Comparison of ENCODE assay signal across 8 mouse cellular contexts in the genomic region with DNA sequence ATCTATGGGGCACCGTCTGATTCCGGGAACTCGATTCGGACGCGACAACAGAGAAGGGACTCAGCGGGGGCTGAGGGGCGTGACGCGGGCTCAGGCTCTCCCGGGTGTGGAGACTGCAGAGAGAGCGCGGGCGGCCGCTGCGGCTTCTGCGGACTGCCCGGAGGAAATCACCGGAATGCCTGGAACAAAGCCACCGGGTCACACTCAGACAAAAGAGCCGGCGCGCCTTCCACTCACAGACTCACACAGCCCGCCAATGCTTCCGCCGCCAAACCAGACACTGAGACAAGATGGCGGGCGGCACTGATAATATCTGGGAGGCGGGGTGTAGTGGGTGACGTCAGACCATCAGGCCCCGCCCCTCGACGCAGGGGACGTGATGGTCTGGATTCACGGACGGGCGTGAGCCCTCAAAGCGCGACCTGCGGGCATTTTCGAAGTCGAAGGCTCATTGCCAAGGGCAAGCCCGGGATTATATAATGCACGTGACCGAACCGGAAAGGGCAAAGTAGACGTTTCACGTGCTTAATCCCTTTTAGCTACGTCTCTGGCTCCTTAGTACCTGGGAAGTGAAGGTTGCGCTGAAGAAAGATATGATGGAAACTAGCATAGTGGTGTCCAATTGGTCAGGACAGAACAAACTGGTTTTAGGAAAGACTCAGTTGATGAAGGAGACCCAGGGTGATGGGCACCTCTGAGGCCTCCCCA. TPM values are rescaled to one million over a fixed set of nuclear protein-coding genes. Genes with fewer than 3 reads are reported as not detected.
A peak's percentile ranks its signal among the peaks of the same experiment; 100 is the strongest.
DNase-seq lines count a peak whose midpoint lies in the region; ATAC-seq lines count a peak whose summit lies in the region.

Gene Wsb1 (minus strand): TSS at position 281 of the 708 bp plus-strand sequence.

- H3K4me2 ChIP-seq in heart, embryonic 14.5 days (ENCODE audit: low read length), result peak within 1 kb of the TSS; percentile 91
- H3K4me2 ChIP-seq in liver, embryonic 13.5 days, result peak within 1 kb of the TSS; percentile 89
- H3K4me2 ChIP-seq in stomach, embryonic 16.5 days (ENCODE audit: low read depth, low read length), result peak within 1 kb of the TSS; percentile 93

- H3K36me3 ChIP-seq in heart, embryonic 14.5 days (ENCODE audit: control insufficient read depth, insufficient read depth, low read length), result peaks cover 23% of the 10 kb centered on the region
- H3K36me3 ChIP-seq in liver, embryonic 13.5 days, result peaks cover 18% of the 10 kb centered on the region
- H3K36me3 ChIP-seq in stomach, embryonic 16.5 days (ENCODE audit: control insufficient read depth, insufficient read depth, low read length), result peaks cover 6% of the 10 kb centered on the region; the same call in 1 of the 2 replicates

- peak within 1 kb of the TSS; percentile 94 for H3K4me3 ChIP-seq in brown adipose tissue, adult 24 weeks (ENCODE audit: insufficient read depth, low read depth, low read length)
- H3K4me3 ChIP-seq in heart, embryonic 14.5 days (ENCODE audit: control insufficient read depth in 1 of 2, insufficient read depth in 1 of 2, low read depth in 1 of 2, low read length in 2 of 2), result peak within 1 kb of the TSS; percentile 82 to 88
- H3K4me3 ChIP-seq in liver, embryonic 13.5 days (replicated peaks), result peak within 1 kb of the TSS; percentile 94
- H3K4me3 ChIP-seq in stomach, embryonic 16.5 days (replicated peaks; ENCODE audit: low read length), result peak within 1 kb of the TSS; percentile 95

- WGBS in heart, embryonic 14.5 days, result 1% methylated on average over 50 of the region's 50 CpGs
- 2% methylated on average over 50 of the region's 50 CpGs for WGBS in liver, embryonic 13.5 days (ENCODE audit: insufficient replicate concordance)
- WGBS in stomach, embryonic 16.5 days, result 2% methylated on average over 50 of the region's 50 CpGs

- no peaks in the 10 kb centered on the region for H3K27me3 ChIP-seq in heart, embryonic 14.5 days (ENCODE audit: control insufficient read depth, insufficient read depth, low read length)
- H3K27me3 ChIP-seq in liver, embryonic 13.5 days, result no peaks in the 10 kb centered on the region
- no peaks in the 10 kb centered on the region for H3K27me3 ChIP-seq in stomach, embryonic 16.5 days (ENCODE audit: control insufficient read depth, insufficient read depth, low read length)

- peak within 1 kb of the TSS; percentile 96 for H3K27ac ChIP-seq in brown adipose tissue, adult 24 weeks (replicated peaks; ENCODE audit: low read depth, low read length)
- H3K27ac ChIP-seq in heart, embryonic 14.5 days (replicated peaks in 1 of 2; ENCODE audit: control insufficient read depth in 1 of 2, insufficient read depth in 1 of 2, low read depth in 2 of 2, low read length in 2 of 2), result peak within 1 kb of the TSS; percentile 90 to 97
- peak within 1 kb of the TSS; percentile 90 for H3K27ac ChIP-seq in liver, embryonic 13.5 days
- peak within 1 kb of the TSS; percentile 95 for H3K27ac ChIP-seq in stomach, embryonic 16.5 days (ENCODE audit: low read length)

- DNase-seq in CD4-positive, CD25-positive, alpha-beta regulatory T cell, adult 2 months (ENCODE audit: low read depth, low spot score), result peak; percentile 95
- DNase-seq in fibroblast of lung, adult 2 months (ENCODE audit: low read depth), result peak; percentile 81
- peak; percentile 95 for DNase-seq in kidney, postnatal 14 days
- DNase-seq in liver, embryonic 13.5 days, result peak; percentile 86
- DNase-seq in neural tube, embryonic 10.5 days (ENCODE audit: extremely low spot score, low spot score), result peak; percentile 95

- peaks cover 5% of the 10 kb centered on the region; the same call in 1 of the 2 replicates for H3K4me1 ChIP-seq in brown adipose tissue, adult 24 weeks (ENCODE audit: control insufficient read depth, insufficient read depth, insufficient read length, low read length)
- peaks cover 0 to 18% of the 10 kb centered on the region in 2 experiments for H3K4me1 ChIP-seq in heart, embryonic 14.5 days (ENCODE audit: control insufficient read depth in 2 of 2, insufficient read depth in 2 of 2, low read length in 2 of 2)
- peaks cover 44% of the 10 kb centered on the region for H3K4me1 ChIP-seq in liver, embryonic 13.5 days (replicated peaks)
- H3K4me1 ChIP-seq in stomach, embryonic 16.5 days (ENCODE audit: control insufficient read depth, insufficient read depth, low read length), result peaks cover 7% of the 10 kb centered on the region

- no peaks in the 10 kb centered on the region for H3K9me3 ChIP-seq in heart, embryonic 14.5 days (ENCODE audit: control insufficient read depth, low read length)
- H3K9me3 ChIP-seq in liver, embryonic 13.5 days (replicated peaks), result no peaks in the 10 kb centered on the region
- H3K9me3 ChIP-seq in stomach, embryonic 16.5 days (replicated peaks; ENCODE audit: control insufficient read depth, low read length), result no peaks in the 10 kb centered on the region

- ATAC-seq in heart, embryonic 14.5 days (ENCODE audit: insufficient number of reproducible peaks, insufficient read depth, low FRiP score, low read depth), result peak; percentile 91
- ATAC-seq in liver, embryonic 13.5 days (ENCODE audit: low read depth), result peak; percentile 84
- ATAC-seq in stomach, embryonic 16.5 days (ENCODE audit: insufficient read depth, low FRiP score), result peak; percentile 93

- peak within 1 kb of the TSS; percentile 97 for H3K9ac ChIP-seq in heart, embryonic 14.5 days (ENCODE audit: low read length)
- peak within 1 kb of the TSS; percentile 96 for H3K9ac ChIP-seq in liver, embryonic 13.5 days
- H3K9ac ChIP-seq in stomach, embryonic 16.5 days (ENCODE audit: low read length), result peak within 1 kb of the TSS; percentile 96

RNA-seq across cellular contexts. Expression of gene Wsb1, which starts in this region (rescaled TPM):
- polyA plus RNA-seq in brown adipose tissue, adult 24 weeks (2012; ENCODE audit: insufficient read depth, insufficient read length, missing spikeins), result 8.8 TPM in 2 replicates
- polyA plus RNA-seq in heart, embryonic 14.5 days (2014; fragmentation: Nextera tagmentation; extraction: Ambion mirVana), result 168 and 169 TPM in 2 replicates
- 38.0 and 44.7 TPM in 2 replicates for polyA plus RNA-seq in liver, embryonic 13.5 days (2015; fragmentation: Nextera tagmentation; extraction: Ambion mirVana)
- polyA plus RNA-seq in stomach, embryonic 16.5 days (2015; fragmentation: Nextera tagmentation; extraction: Ambion mirVana), result 188 and 192 TPM in 2 replicates

Comparison
In these comparisons a context has a peak if more than half of its experiments do, and no peak if none do; other contexts are left out.
1. Peak in every context shown above with its lines: DNase-seq, ATAC-seq, H3K4me3 ChIP-seq and H3K27ac ChIP-seq.